Mouse (Mus musculus) left cerebral cortex, adult 18-20 months (tissue): Measurements from ENCODE around the gene Mmp8. TPM values are rescaled to one million over a fixed set of nuclear protein-coding genes. Genes with fewer than 3 reads are reported as not detected.

Source experiments
- DNase-seq, 2 experiments: peaks; one replicate each; pipeline ENCODE4 v3.0.0; 2021 to 2022; ENCODE audit warnings: low spot score in 2 of 2, mixed read lengths in 1 of 2
- total RNA-seq, 2 experiments: library from RNA; stranded (reverse); gene quantifications; 2 replicates each; pipeline ENCODE4 v1.2.3; 2021

Mmp8 gene
- total RNA-seq, 2 experiments from 2014 or later = not detected

DNA sequence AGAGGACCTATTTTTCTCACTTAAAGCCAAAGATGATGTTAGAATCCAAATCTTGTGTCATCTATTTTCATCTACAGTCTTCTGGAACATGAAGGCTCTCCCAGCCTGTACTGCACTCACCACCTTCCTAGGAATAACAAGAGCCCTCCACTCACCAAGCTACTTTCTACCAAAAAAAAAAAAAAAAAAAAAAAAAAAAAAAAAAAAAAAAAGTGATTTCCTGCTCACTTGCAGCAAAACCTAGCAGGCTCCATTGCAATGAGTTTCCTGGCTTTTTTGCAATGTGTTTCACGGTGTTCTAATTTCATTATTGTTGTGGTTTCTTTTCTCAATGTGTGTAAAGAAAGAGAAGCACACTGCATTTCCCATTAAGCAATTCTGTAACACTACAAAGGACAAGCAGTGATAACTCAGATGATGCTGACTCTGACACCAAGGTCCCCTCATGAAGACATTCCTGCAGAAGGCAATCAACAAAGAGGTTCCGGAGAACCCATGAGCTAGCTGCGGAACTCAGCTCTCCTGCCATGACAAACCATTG is 35.1 kb downstream of the Mmp8 start:
- DNase-seq = no peak

- DNase-seq = peak; percentile 78 to 83
Observed at GRCm38 (mm10) chr9:7594816-7595540, 36.7 kb downstream of the Mmp8 start.

DNA sequence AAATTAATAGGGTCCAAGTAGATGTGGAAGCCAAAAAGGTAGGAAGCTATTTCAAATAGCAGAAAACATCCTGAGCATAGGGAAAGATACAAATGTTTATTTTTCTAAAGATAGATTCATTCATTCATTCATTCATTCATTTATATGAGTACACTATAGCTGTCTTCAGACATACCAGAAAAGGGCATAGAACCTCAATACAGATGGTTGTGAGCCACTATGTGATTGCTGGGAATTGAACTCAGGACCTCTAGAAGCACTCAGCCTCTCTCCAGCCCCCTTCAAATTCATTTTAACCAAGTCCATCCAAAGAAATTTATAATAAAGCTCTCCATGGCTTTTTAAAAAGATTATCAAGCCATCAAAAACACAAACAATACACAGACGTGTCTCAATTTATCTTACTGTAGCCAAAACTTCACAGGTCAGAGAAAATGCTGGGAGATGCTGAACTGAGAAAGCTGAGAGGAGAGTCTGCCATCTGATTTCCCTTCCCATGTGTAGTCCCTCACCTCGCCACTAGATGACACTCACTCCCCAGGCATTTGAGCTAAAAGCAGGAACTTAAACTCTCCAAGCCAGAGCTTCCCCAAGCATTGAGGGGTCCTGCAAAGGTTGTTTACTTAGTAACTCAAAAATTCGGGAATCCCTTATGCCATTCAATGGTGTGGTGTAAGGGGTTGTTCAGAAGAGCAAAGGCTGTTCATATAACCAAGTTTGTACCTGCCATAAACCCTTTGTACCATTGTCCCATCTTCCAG is 44.9 kb downstream of the Mmp8 start:
- peak; percentile 67 to 74 for DNase-seq

DNA sequence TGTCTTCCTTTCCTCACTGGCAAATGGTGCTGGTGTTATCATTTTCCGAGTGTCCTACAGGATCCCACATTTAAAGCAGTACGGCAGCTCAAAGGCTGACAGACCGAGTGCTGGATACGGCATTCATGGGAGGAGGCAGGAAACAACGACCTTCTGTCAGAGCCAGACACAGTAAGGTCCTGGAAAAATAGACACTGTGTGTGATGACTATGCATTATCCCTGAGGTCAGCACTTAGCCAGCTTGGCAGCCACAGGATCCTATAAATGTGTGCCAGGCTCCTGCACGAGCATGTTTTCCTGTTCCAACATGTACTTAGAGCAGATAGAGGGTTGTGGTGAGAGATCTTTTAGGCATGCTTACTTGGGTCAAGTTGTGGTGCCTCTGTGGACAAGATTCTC is 45.7 kb downstream of the Mmp8 start:
- no peak for DNase-seq

DNA sequence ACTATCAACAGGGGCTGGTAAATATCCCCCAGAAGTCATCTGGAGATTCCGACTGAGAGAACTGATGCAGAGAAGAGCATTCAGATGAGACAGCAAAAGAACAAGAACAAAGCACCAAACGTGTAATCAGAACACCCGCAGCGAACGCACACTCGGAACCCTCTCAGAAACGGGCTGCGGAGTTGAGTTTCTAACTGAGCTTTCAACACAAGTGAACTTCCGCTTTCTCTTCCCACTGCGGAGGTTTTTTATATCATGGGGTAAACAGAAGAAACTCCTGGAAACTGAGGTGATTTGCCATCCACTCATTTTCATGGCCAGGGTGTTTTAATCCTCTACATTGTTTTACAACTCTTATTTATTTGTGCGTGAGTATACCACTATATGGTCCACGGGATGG is 47.4 kb downstream of the Mmp8 start:
- DNase-seq = no peak

Other genes with a start within 250 kb of the Mmp8 start
- not detected for gene Mmp12, start 214.1 kb upstream of the Mmp8 start, total RNA-seq
- not detected for gene Mmp1b, start 170.4 kb upstream of the Mmp8 start, total RNA-seq
- not detected for gene Mmp3, start 112.6 kb upstream of the Mmp8 start, total RNA-seq
- gene Mmp10, start 56.1 kb upstream of the Mmp8 start, total RNA-seq = not detected
- gene Mmp27, start 12.9 kb downstream of the Mmp8 start, total RNA-seq = not detected
- gene Mmp20, start 69.8 kb downstream of the Mmp8 start, total RNA-seq = not detected
- gene Mmp7, start 133.6 kb downstream of the Mmp8 start, total RNA-seq = not detected
- 1 to 10 TPM; 8.8 to 9.5 TPM for gene Tmem123, start 205.6 kb downstream of the Mmp8 start, total RNA-seq